Mouse (Mus musculus): ENCODE measurements at regions not wholly inside any gene's neighbourhood (a gene's known extent, or its start where the extent isn't known, plus 50 kb on each side); places are given as distances from the start of the nearest gene placed in this dataset.

DNA sequence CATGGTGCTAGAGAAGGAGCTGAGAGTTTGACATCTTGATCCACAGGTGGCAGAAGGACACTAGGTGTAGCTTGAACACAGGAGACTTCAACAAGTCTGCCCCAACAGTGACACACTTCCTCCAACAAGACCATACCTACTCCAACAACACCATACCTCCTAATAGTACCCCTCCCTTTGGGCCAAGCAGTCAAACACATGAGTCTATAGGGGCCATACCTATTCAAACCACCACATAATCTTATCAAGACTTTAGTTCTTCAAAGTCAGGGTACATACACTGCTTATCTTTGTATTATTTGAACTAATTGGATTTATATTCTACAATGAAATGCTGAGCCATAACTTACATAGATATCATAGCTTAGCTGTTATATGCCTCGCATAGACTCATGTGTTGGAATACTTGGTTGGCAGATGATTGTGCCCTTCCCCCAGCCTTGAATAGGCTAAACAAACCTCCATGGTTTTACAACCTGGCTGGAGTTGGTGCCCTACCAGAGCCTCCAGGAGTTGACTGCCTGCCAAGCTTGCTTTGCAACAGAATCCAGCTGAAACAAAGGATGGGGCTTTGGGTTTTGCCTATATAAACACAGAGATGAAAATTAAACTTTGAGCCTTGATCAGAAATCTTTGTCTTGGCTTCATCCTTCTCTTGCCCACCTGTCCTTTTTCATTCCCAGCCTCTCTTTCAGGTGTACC is 103.2 kb downstream of the Gm9817 start:
- Histone ChIP-seq H3K4me2 (ENCODE audit: insufficient read depth, low read depth, poor library complexity, severe bottlenecking) (no peak overlapping the region), H3K27ac (ENCODE audit: insufficient read depth, low read depth) (no peak overlapping the region), H3K9me3 (replicated peaks; ENCODE audit: low read length) (no peaks in the 10 kb centered on the region), H3K36me3 (replicated peaks in 1 of 2; ENCODE audit: control insufficient read depth in 1 of 2, insufficient read depth in 1 of 2, low read length in 1 of 2) (no peaks in the 10 kb centered on the region), H3K4me1 (ENCODE audit: control insufficient read depth in 1 of 2, insufficient read depth in 2 of 2) (no peaks in the 10 kb centered on the region), H3K27me3 (replicated peaks) (no peaks in the 10 kb centered on the region), H3K4me3 (replicated peaks in 1 of 3; ENCODE audit: low read depth in 2 of 3, low read length in 2 of 3, poor library complexity in 1 of 3) (no peak overlapping the region), H3K79me2 (replicated peaks; ENCODE audit: control insufficient read depth, extremely low read depth, insufficient read depth, poor library complexity, severe bottlenecking) (no peaks in the 10 kb centered on the region), H3K9ac (ENCODE audit: insufficient read depth, low read depth) (no peak overlapping the region)
- dilution Hi-C loops (cut with MboI; ENCODE audit: extremely low pct_ligation_motif_present, extremely low pct_unique_long_range_greater_than_20kb, low sequenced_read_pairs) (no loop called here), in situ Hi-C loops (cut with MboI; ENCODE audit: low pct_ligation_motif_present, low pct_unique_long_range_greater_than_20kb, low sequenced_read_pairs) (no loop called here)
- no peak for DNase-seq (ENCODE audit: extremely low read depth)
- TF ChIP-seq ZMIZ1 (IDR thresholded peaks at IDR 0.05; ENCODE audit: low read depth, low read length) (no peak), SIN3A (IDR thresholded peaks at IDR 0.05; ENCODE audit: low read length) (no peak), USF2 (conservative IDR thresholded peaks at IDR 0.05; ENCODE audit: low read depth, low read length) (no peak), ZNF384 (IDR thresholded peaks at IDR 0.05; ENCODE audit: low read depth, low read length) (no peak), NRF1 (IDR thresholded peaks at IDR 0.05; ENCODE audit: low read depth, low read length) (no peak), MXI1 (IDR thresholded peaks at IDR 0.05; ENCODE audit: low read depth, low read length) (no peak), ETS1 (conservative IDR thresholded peaks at IDR 0.05; ENCODE audit: low read depth, low read length) (no peak), IRF4 (IDR thresholded peaks at IDR 0.05; ENCODE audit: low read depth, low read length) (no peak)

DNA sequence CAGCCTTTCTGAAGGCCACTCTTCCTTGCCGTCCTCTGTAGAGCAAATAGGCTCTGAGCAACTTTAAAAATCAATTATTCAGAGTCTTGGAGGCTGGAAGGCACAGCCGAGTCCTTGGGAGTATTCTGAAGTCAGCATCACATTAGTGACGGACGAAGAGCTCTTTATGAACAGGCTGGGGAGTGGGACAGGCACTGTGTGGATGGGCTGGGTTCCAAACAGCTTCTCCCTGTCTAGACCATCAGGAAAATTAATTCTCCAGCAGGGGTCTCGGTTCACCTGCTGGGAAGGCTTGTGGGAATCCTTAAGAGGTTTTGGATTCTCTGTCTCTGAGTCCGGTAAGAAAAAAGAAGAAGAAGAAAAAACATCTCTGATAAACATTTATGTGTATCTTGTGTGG is 110.9 kb downstream of the Gm9817 start:
- no peak overlapping the region for H3K4me2 ChIP-seq (ENCODE audit: insufficient read depth, low read depth, poor library complexity, severe bottlenecking)
- no peaks in the 10 kb centered on the region for H3K79me2 ChIP-seq (replicated peaks; ENCODE audit: control insufficient read depth, extremely low read depth, insufficient read depth, poor library complexity, severe bottlenecking)
- DNase-seq (ENCODE audit: extremely low read depth), result no peak
- dilution Hi-C loops (cut with MboI; ENCODE audit: extremely low pct_ligation_motif_present, extremely low pct_unique_long_range_greater_than_20kb, low sequenced_read_pairs) (no loop called here), in situ Hi-C loops (cut with MboI; ENCODE audit: low pct_ligation_motif_present, low pct_unique_long_range_greater_than_20kb, low sequenced_read_pairs) (no loop called here)
- no peaks in the 10 kb centered on the region for H3K9me3 ChIP-seq (replicated peaks; ENCODE audit: low read length)
- H3K4me1 ChIP-seq (ENCODE audit: control insufficient read depth in 1 of 2, insufficient read depth in 2 of 2), result peaks cover 0 to 6% of the 10 kb centered on the region in 2 experiments; a peak in 2 of 4 replicates
- no peak for TF ChIP-seq CHD2 (IDR thresholded peaks at IDR 0.05; ENCODE audit: low read length)
- no peak for TF ChIP-seq POLR2A (IDR thresholded peaks at IDR 0.05; ENCODE audit: low read depth, low read length)
- TF ChIP-seq GABPA (IDR thresholded peaks at IDR 0.05; ENCODE audit: insufficient replicate concordance, low read depth, low read length), result no peak
- no peak for TF ChIP-seq JUN (IDR thresholded peaks at IDR 0.05; ENCODE audit: insufficient read depth, low read depth, low read length)
- no peak for TF ChIP-seq ZNF384 (IDR thresholded peaks at IDR 0.05; ENCODE audit: low read depth, low read length)
- no peak for TF ChIP-seq NELFE (IDR thresholded peaks at IDR 0.05; ENCODE audit: low read depth, low read length)
- TF ChIP-seq MAZ (IDR thresholded peaks at IDR 0.05; ENCODE audit: low read depth, low read length), result no peak
- no peak for TF ChIP-seq MEF2A (IDR thresholded peaks at IDR 0.05; ENCODE audit: borderline replicate concordance, low read depth, low read length)
- no peak for TF ChIP-seq EP300 (IDR thresholded peaks at IDR 0.05; ENCODE audit: low read length)
- no peak for TF ChIP-seq RCOR1 (conservative IDR thresholded peaks at IDR 0.05; ENCODE audit: low read depth, low read length)
- no peak for TF ChIP-seq UBTF (IDR thresholded peaks at IDR 0.05; ENCODE audit: low read depth, low read length)
- TF ChIP-seq PAX5 (IDR thresholded peaks at IDR 0.05; ENCODE audit: low read length), result no peak
- no peak for TF ChIP-seq JUND (conservative IDR thresholded peaks at IDR 0.05; ENCODE audit: low read depth, low read length)
- H3K4me3 ChIP-seq (replicated peaks in 1 of 3; ENCODE audit: low read depth in 2 of 3, low read length in 2 of 3, poor library complexity in 1 of 3), result no peak overlapping the region
- no peak overlapping the region for H3K27ac ChIP-seq (ENCODE audit: insufficient read depth, low read depth)
- H3K27me3 ChIP-seq (replicated peaks), result no peaks in the 10 kb centered on the region
- no peak overlapping the region for H3K9ac ChIP-seq (ENCODE audit: insufficient read depth, low read depth)
- no peaks in the 10 kb centered on the region for H3K36me3 ChIP-seq (replicated peaks in 1 of 2; ENCODE audit: control insufficient read depth in 1 of 2, insufficient read depth in 1 of 2, low read length in 1 of 2)

All from CH12.LX (cell line).